Mouse (Mus musculus): ENCODE measurements around the gene Krtap21-1.

The Krtap21-1 gene

GRCm38 (mm10) chr16:89403768-89404167 lies at the start of gene Krtap21-1:
Gene Krtap21-1 (minus strand): TSS chr16:89403868.
- no peak for DNase-seq

- no peak for DNase-seq
Measured at GRCm38 (mm10) chr16:89429586-89429985, 25.9 kb upstream of the Krtap21-1 start.

DNA sequence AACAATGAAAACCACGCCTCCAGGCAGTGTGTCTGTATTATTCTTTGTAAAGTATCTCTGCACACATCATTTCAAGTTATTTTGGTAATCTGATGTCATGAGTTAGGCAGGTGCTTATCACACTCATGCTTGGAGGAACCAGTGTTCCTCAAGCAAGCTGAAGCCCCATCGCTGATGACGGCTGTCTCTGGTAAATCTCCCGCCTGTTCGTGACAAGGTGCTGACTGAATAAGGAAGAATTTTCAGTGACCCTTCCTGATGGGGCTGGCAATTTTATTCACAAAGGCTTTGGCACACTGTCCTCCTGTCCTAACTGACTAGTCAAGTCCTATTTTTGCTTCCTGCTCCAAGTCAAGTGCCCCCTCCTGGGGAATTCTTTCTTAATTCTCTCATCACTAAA lies 21.6 kb upstream of the Krtap21-1 start:
- no peak for DNase-seq

DNA sequence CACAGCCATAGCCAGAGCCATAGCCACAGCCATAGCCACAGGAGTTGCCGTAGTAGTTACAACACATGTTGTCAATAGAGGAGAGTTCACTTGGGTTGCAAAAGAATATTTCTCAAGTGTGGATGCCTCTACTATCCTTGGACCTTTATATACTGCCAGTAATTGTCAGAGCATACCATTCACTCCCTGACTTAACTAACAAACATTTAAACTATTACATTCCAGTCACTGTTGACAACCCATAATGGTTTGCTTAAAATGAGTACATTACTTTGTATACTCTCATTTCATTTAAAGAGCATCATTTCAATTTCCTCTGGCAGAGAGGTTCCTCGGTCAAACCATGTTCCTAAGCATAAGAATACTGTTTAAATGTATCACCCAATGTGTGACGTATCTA lies 16.3 kb upstream of the Krtap21-1 start, which contains the start of gene Krtap6-2:
Gene Krtap6-2, minus strand, starts transcription at position 101 of the 400 bp plus-strand sequence.
- DNase-seq, result no peak

DNA sequence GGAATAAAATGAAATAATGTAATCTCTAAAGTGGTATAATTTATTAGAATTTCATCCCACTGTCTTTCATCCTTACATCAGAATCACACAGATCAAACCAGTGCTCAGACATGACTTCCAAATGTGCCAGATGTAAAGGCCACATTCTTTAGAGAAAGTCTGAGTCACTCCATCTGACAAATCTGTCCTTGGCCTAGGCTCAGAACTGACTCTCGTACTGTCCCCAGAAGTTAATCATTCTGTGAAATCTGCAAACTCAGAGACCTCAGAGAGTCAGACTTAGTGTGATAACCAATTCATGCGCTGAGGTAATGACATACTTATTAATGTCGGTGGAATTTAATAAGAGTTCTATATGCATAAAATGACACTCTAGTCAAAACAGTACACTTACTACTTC lies 12.6 kb upstream of the Krtap21-1 start:
- no peak for DNase-seq

- DNase-seq, result no peak
Measured at GRCm38 (mm10) chr16:89410345-89411068, 6.8 kb upstream of the Krtap21-1 start.

- DNase-seq, result no peak
Measured at GRCm38 (mm10) chr16:89372734-89373461, 30.8 kb downstream of the Krtap21-1 start.

All from kidney, postnatal 14 days (tissue).